Mouse (Mus musculus) embryonic fibroblast, embryonic 13.5 days (primary cell): ENCODE data around the gene Glis1.

ENCODE experiments used
- CTCF ChIP-seq: IDR thresholded peaks from 2 replicates; pipeline ENCODE4 v1.5.1; 2011; ENCODE audit warnings: mild to moderate bottlenecking, control low read depth, low read length, moderate library complexity, borderline replicate concordance; ENCODE audit not compliant: insufficient read depth
- POLR2A ChIP-seq: IDR thresholded peaks from 2 replicates; pipeline ENCODE4 v1.6.1; 2011; ENCODE audit warnings: low read depth, mild to moderate bottlenecking, control low read depth, low read length, moderate library complexity

DNA sequence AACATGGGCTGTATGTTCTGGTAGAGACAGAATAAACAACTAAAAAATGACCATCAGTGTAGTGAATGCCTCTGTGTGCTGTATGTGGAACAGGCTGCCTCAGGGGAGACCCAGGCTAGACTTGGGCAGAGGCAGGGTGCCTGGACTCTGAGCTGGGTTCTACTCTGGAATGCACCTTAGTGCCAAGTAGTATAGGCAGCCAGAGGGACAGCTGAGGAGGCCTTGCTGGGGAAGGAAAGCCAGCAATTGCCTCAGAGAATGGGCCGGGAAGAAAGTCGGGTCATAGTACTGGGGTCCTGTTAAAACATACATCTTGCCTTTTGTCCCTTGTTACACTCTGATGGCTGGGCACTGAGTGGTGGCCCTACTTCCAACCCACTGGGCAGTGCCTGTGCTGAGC, 25.1 kb downstream of the Glis1 start:
- TF ChIP-seq CTCF = no peak
- no peak for TF ChIP-seq POLR2A
